Mouse (Mus musculus): ENCODE results near the gene Phgr1. TPM values are rescaled to one million over a fixed set of nuclear protein-coding genes. Genes with fewer than 3 reads are reported as not detected.

Phgr1 gene
- polyA plus RNA-seq, 1 experiment from 2014 or later = not detected

DNA sequence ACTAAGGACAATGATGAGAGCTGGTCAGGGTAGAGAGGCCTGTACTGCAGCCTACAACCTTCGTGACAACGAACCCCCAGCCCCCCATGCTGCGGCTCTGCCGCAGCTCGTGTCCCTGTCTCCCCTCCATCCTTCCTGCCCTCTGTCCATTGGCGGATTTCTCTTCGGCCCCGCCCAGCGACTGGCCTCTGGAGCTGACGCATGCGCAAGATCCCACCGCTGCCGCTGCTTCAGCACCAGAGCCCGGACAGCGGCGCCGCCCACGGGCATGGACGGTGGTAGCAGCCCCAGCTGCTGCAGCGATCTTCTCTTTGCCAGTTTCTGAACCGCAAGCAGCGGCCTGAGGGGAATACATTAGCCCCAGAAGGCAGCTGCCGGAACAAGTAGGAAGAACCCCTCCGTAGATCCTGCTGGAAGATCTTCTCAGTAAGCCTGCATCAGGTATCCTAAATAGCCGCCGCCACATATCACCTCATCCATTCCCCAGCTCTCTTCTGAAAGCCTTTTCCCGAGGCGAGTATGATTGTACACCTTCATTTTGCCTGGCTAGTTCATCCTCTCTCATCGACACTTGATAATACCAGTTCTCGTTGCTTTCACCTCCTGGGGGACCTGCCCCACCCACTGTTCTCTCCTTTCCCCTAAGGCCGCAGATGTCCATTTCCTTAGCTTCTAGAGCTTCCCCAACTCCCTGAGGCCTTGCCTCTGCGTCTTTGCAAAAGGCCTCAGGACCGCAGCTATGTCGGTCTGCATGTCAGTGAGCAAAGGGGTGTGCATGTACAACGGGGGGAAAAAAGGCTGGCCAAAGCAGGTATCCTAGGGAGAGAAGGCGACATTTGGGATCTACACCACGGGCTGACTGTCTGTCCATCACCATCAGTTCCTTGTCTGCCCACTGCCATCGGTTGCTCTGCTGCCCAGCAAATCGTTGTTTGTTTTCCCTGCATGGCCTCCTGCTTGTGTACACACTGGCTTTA is 7.2 kb downstream of the Phgr1 start, which contains the start of gene Disp2:
TSS of gene Disp2 (plus strand) at position 216 of the 977 bp plus-strand sequence.
- peak within 1 kb of the TSS; percentile 51 for H3K9ac ChIP-seq (ENCODE audit: low read length)
- whole genome bisulfite sequencing = 13% methylated on average over 39 of the region's 39 CpGs
- no peak within 1 kb of the TSS for H3K27ac ChIP-seq (ENCODE audit: low read depth, low read length)
- ATAC-seq (replicated peaks; ENCODE audit: low FRiP score) (peak; percentile 94), DNase-seq (ENCODE audit: low spot score) (peak; percentile 97)
- no peaks in the 10 kb centered on the region for H3K36me3 ChIP-seq (ENCODE audit: control insufficient read depth, insufficient read depth, low read length)
- H3K27me3 ChIP-seq (ENCODE audit: control insufficient read depth, insufficient read depth, low read length) = peaks cover 2% of the 10 kb centered on the region; the same call in 1 of the 2 replicates
- peak within 1 kb of the TSS; percentile 66 for H3K4me2 ChIP-seq (ENCODE audit: low read depth, low read length, severe bottlenecking)
- no peaks in the 10 kb centered on the region; the same call in 1 of the 2 replicates for H3K4me1 ChIP-seq (replicated peaks; ENCODE audit: control insufficient read depth, insufficient read depth, low read length)
- H3K4me3 ChIP-seq (ENCODE audit: low read depth, low read length) = peak within 1 kb of the TSS; percentile 29
- no peaks in the 10 kb centered on the region for H3K9me3 ChIP-seq (ENCODE audit: control insufficient read depth, low read length)

DNA sequence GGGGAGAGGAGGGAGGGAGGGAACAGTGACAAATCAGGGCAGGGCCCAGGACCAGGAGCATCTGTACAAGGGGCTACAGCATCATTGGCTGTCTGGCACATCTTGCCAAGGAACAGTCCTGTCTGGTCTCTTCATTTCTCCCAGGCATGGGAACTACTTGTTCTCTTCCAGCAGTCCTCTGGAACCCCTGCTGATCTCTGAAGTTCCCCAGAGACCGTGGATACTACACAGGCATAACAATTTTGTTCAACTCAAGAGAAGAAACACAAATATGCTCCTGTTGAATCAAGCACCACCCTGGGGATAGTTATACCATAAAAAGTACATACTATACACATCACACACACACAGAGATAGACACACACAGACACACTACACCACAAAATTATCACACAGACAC is 8.5 kb downstream of the Phgr1 start:
- Histone ChIP-seq H3K4me2 (ENCODE audit: low read depth, low read length, severe bottlenecking) (no peak overlapping the region), H3K4me1 (replicated peaks; ENCODE audit: control insufficient read depth, insufficient read depth, low read length) (no peaks in the 10 kb centered on the region; the same call in 1 of the 2 replicates), H3K9me3 (ENCODE audit: control insufficient read depth, low read length) (no peaks in the 10 kb centered on the region), H3K27me3 (ENCODE audit: control insufficient read depth, insufficient read depth, low read length) (peaks cover 2% of the 10 kb centered on the region; the same call in 1 of the 2 replicates), H3K9ac (ENCODE audit: low read length) (no peak overlapping the region), H3K36me3 (ENCODE audit: control insufficient read depth, insufficient read depth, low read length) (no peaks in the 10 kb centered on the region), H3K4me3 (ENCODE audit: low read depth, low read length) (no peak overlapping the region), H3K27ac (ENCODE audit: low read depth, low read length) (no peak overlapping the region)
- ATAC-seq (replicated peaks; ENCODE audit: low FRiP score) (no peak), DNase-seq (ENCODE audit: low spot score) (no peak)
- WGBS = 37% methylated on average over 1 of the region's 1 CpGs

DNA sequence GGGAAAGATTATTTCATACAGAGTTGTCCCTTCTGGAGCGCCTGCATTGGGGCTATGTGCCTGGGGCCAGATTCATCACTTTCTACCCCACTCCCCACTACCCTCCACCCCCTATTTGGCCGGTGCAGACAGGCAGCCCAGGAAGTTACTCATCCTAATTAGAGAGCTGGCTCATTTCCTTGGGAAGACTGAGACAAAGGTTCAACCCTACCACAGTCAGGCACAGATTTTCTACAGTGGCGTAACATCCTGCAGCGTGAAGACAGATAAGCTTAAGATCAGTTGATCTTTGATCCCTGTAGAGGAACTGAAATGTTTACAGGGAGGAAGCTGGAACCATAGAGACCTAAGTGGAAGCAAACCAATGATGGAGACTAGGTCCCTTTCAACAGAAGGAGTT is 9.7 kb downstream of the Phgr1 start:
- Histone ChIP-seq H3K27ac (ENCODE audit: low read depth, low read length) (no peak overlapping the region), H3K4me2 (ENCODE audit: low read depth, low read length, severe bottlenecking) (no peak overlapping the region), H3K27me3 (ENCODE audit: control insufficient read depth, insufficient read depth, low read length) (peaks cover 2% of the 10 kb centered on the region; the same call in 1 of the 2 replicates), H3K4me1 (replicated peaks; ENCODE audit: control insufficient read depth, insufficient read depth, low read length) (no peaks in the 10 kb centered on the region; the same call in 1 of the 2 replicates), H3K4me3 (ENCODE audit: low read depth, low read length) (no peak overlapping the region), H3K9ac (ENCODE audit: low read length) (no peak overlapping the region), H3K36me3 (ENCODE audit: control insufficient read depth, insufficient read depth, low read length) (no peaks in the 10 kb centered on the region), H3K9me3 (ENCODE audit: control insufficient read depth, low read length) (no peaks in the 10 kb centered on the region)
- ATAC-seq (replicated peaks; ENCODE audit: low FRiP score) (no peak), DNase-seq (ENCODE audit: low spot score) (no peak)
- WGBS = 79% methylated on average over 4 of the region's 4 CpGs

DNA sequence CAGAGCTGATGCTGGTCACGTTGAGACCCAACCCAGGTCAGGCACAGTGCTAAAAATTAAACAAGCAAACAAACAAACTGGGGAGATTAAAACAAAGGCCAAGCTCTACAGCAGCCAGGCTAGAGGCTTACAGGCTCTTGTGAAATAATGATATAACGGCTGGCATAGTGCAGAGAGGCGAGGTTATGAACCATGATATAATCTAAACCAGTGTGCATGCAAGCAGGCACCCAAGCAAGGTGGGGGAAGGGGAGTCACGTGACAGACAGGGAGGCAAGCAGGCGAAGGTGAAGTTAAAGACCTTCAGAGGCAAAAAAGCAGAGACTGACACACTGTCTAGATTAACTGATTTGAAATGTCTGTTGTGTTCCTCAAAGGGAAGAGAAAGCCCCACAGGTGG is 10.5 kb downstream of the Phgr1 start:
- Histone ChIP-seq H3K27me3 (ENCODE audit: control insufficient read depth, insufficient read depth, low read length) (peaks cover 2% of the 10 kb centered on the region; the same call in 1 of the 2 replicates), H3K27ac (ENCODE audit: low read depth, low read length) (no peak overlapping the region), H3K4me2 (ENCODE audit: low read depth, low read length, severe bottlenecking) (no peak overlapping the region), H3K4me3 (ENCODE audit: low read depth, low read length) (no peak overlapping the region), H3K9ac (ENCODE audit: low read length) (no peak overlapping the region), H3K4me1 (replicated peaks; ENCODE audit: control insufficient read depth, insufficient read depth, low read length) (no peaks in the 10 kb centered on the region; the same call in 1 of the 2 replicates), H3K36me3 (ENCODE audit: control insufficient read depth, insufficient read depth, low read length) (no peaks in the 10 kb centered on the region), H3K9me3 (ENCODE audit: control insufficient read depth, low read length) (no peaks in the 10 kb centered on the region)
- 58% methylated on average over 5 of the region's 5 CpGs for WGBS
- DNase-seq (ENCODE audit: low spot score) (no peak), ATAC-seq (replicated peaks; ENCODE audit: low FRiP score) (no peak)

DNA sequence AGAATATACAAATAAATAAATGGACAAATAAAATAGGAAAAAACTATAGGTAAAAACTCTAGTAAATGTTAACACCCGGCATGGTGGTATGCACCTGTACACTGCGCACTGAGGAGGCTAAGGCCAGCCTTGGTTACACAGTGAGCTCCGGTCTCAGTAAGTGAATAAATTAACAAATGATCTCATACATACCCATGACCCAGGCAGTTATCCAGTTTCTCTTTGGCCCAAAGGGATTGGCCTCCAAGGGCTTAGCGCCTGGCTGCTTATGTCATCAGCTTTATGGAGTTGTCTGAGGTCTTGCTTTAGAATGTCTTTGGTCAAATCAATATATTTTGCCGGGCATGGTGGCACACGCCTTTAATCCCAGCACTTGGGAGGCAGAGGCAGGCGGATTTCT is 11.1 kb downstream of the Phgr1 start:
- no peaks in the 10 kb centered on the region for H3K9me3 ChIP-seq (ENCODE audit: control insufficient read depth, low read length)
- peaks cover 2% of the 10 kb centered on the region; the same call in 1 of the 2 replicates for H3K27me3 ChIP-seq (ENCODE audit: control insufficient read depth, insufficient read depth, low read length)
- no peaks in the 10 kb centered on the region for H3K36me3 ChIP-seq (ENCODE audit: control insufficient read depth, insufficient read depth, low read length)
- DNase-seq (ENCODE audit: low spot score) (no peak), ATAC-seq (replicated peaks; ENCODE audit: low FRiP score) (no peak)
- H3K9ac ChIP-seq (ENCODE audit: low read length) = no peak overlapping the region
- no peak overlapping the region for H3K4me3 ChIP-seq (ENCODE audit: low read depth, low read length)
- H3K27ac ChIP-seq (ENCODE audit: low read depth, low read length) = no peak overlapping the region
- H3K4me1 ChIP-seq (replicated peaks; ENCODE audit: control insufficient read depth, insufficient read depth, low read length) = no peaks in the 10 kb centered on the region; the same call in 1 of the 2 replicates
- H3K4me2 ChIP-seq (ENCODE audit: low read depth, low read length, severe bottlenecking) = no peak overlapping the region
- 90% methylated on average over 7 of the region's 7 CpGs for WGBS

DNA sequence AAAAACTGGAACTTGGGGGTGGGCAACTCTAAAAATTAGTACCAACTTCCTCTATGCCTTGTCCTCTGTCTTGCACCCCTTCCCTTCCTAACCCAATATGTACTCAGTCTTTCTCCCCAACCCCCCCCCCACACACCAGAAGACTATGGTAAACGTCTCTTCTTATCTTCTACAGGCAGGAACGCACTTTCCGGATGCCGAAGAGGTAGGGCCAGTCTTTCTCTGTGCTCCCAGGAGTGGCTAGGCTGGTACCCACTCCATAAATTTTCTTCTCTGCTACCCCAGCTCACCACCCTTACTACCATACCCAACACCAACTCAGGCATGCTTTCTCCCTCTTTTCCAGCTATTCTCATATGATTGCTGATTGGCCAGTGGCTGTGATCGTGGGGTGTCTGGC is 14.0 kb downstream of the Phgr1 start:
- H3K4me3 ChIP-seq (ENCODE audit: low read depth, low read length) = no peak overlapping the region
- 0 out of 2 replicates have a peak, but pooled peaks cover 4% of the 10 kb centered on the region for H3K4me1 ChIP-seq (replicated peaks; ENCODE audit: control insufficient read depth, insufficient read depth, low read length)
- H3K9me3 ChIP-seq (ENCODE audit: control insufficient read depth, low read length) = no peaks in the 10 kb centered on the region

DNA sequence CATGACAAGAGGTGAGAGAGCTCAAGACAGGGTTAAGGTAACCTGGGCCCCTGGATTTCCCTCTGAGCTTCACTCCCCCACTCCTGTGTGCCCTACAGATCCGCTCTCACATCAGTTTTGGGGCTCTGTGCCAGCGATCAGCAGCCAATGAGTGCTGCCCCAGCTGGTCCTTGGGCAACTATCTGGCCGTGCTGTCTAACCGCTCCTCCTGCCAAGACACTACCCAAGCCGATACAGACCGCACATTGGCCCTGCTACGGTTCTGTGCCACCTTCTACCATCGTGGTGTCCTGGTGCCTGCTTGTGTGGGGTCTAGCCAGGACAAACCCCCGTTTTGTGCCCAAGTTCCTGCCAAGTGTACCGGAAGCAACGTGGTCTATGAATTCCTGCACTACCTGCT is 16.9 kb downstream of the Phgr1 start:
- 90% methylated on average over 11 of the region's 11 CpGs for WGBS
- H3K9me3 ChIP-seq (ENCODE audit: control insufficient read depth, low read length) = no peaks in the 10 kb centered on the region
- no peak overlapping the region for H3K4me2 ChIP-seq (ENCODE audit: low read depth, low read length, severe bottlenecking)
- 0 out of 2 replicates have a peak, but pooled peaks cover 4% of the 10 kb centered on the region for H3K4me1 ChIP-seq (replicated peaks; ENCODE audit: control insufficient read depth, insufficient read depth, low read length)
- no peak overlapping the region for H3K27ac ChIP-seq (ENCODE audit: low read depth, low read length)
- ATAC-seq (replicated peaks; ENCODE audit: low FRiP score) = no peak
- H3K9ac ChIP-seq (ENCODE audit: low read length) = no peak overlapping the region
- H3K27me3 ChIP-seq (ENCODE audit: control insufficient read depth, insufficient read depth, low read length) = no peaks in the 10 kb centered on the region; the same call in 1 of the 2 replicates
- H3K36me3 ChIP-seq (ENCODE audit: control insufficient read depth, insufficient read depth, low read length) = no peaks in the 10 kb centered on the region
- DNase-seq (ENCODE audit: low spot score) = no peak
- H3K4me3 ChIP-seq (ENCODE audit: low read depth, low read length) = no peak overlapping the region

More for the DNA sequence above, 14.0 kb downstream of the Phgr1 start:
- H3K27ac ChIP-seq (ENCODE audit: low read depth, low read length) = no peak overlapping the region
- no peak for ATAC-seq (replicated peaks; ENCODE audit: low FRiP score)
- no peak overlapping the region for H3K9ac ChIP-seq (ENCODE audit: low read length)
- H3K4me2 ChIP-seq (ENCODE audit: low read depth, low read length, severe bottlenecking) = no peak overlapping the region
- H3K27me3 ChIP-seq (ENCODE audit: control insufficient read depth, insufficient read depth, low read length) = no peaks in the 10 kb centered on the region; the same call in 1 of the 2 replicates
- DNase-seq (ENCODE audit: low spot score) = no peak
- WGBS = 94% methylated on average over 5 of the region's 5 CpGs
- H3K36me3 ChIP-seq (ENCODE audit: control insufficient read depth, insufficient read depth, low read length) = no peaks in the 10 kb centered on the region

DNA sequence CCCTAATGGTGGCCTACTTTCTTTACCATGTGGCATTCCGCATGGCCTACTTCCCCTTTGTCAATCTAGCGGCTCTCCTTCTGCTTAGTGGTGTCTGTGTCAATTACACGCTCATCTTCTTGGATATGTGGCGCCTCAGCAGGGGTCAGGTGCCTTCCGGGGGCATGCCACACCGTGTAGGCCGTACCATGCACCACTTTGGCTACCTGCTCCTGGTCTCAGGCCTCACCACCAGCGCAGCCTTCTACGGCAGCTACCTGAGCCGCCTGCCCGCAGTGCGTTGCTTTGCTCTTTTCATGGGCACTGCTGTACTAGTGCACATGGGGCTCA is 17.6 kb downstream of the Phgr1 start:
- ATAC-seq (replicated peaks; ENCODE audit: low FRiP score) = peak; percentile 75
- Histone ChIP-seq H3K9ac (ENCODE audit: low read length) (no peak overlapping the region), H3K36me3 (ENCODE audit: control insufficient read depth, insufficient read depth, low read length) (no peaks in the 10 kb centered on the region), H3K9me3 (ENCODE audit: control insufficient read depth, low read length) (no peaks in the 10 kb centered on the region), H3K4me3 (ENCODE audit: low read depth, low read length) (no peak overlapping the region), H3K27ac (ENCODE audit: low read depth, low read length) (no peak overlapping the region), H3K4me2 (ENCODE audit: low read depth, low read length, severe bottlenecking) (peak overlapping the region; percentile 40), H3K27me3 (ENCODE audit: control insufficient read depth, insufficient read depth, low read length) (no peaks in the 10 kb centered on the region; the same call in 1 of the 2 replicates), H3K4me1 (replicated peaks; ENCODE audit: control insufficient read depth, insufficient read depth, low read length) (0 out of 2 replicates have a peak, but pooled peaks cover 4% of the 10 kb centered on the region)
- WGBS = 50% methylated on average over 12 of the region's 12 CpGs
- DNase-seq (ENCODE audit: low spot score) = no peak

Data from forebrain, embryonic 11.5 days (tissue).